Mouse (Mus musculus) limb, embryonic 11.5 days (tissue): ENCODE data around the gene Tmem69. TPM values are rescaled to one million over a fixed set of nuclear protein-coding genes. Genes with fewer than 3 reads are reported as not detected.

Source experiments
- ATAC-seq: fragments of 200-750 bp; cut with Nextera tagmentation; 2 replicates; pipeline ENCODE4 v1.8.0; 2017; ENCODE audit warnings: low read depth; ENCODE audit not compliant: insufficient number of reproducible peaks, low FRiP score, low TSS enrichment
- DNase-seq: peaks from one replicate; pipeline ENCODE4 v3.0.0-alpha.2; 2015; ENCODE audit warnings: low spot score
- H3K27ac ChIP-seq: fragments of 300-500 bp; sonication (generic); replicated peaks from 2 replicates; pipeline ENCODE4 v1.5.1; 2014; ENCODE audit warnings: low read depth, mild to moderate bottlenecking, low read length
- H3K27me3 ChIP-seq: fragments of 300-500 bp; sonication (generic); 2 replicates; pipeline ENCODE4 v1.6.1; 2014; ENCODE audit warnings: mild to moderate bottlenecking, low read length, mixed read lengths; ENCODE audit not compliant: control insufficient read depth, insufficient read depth
- H3K36me3 ChIP-seq: fragments of 300-500 bp; sonication (generic); 2 replicates; pipeline ENCODE4 v1.6.1; 2014; ENCODE audit warnings: mild to moderate bottlenecking, low read length, moderate library complexity, mixed read lengths; ENCODE audit not compliant: control insufficient read depth, insufficient read depth
- H3K4me1 ChIP-seq: fragments of 300-500 bp; sonication (generic); 2 replicates; pipeline ENCODE4 v1.6.1; 2014; ENCODE audit warnings: low read length, mixed read lengths; ENCODE audit not compliant: control insufficient read depth, insufficient read depth
- H3K4me2 ChIP-seq: fragments of 300-500 bp; sonication (generic); 2 replicates; pipeline ENCODE4 v1.6.1; 2014; ENCODE audit warnings: low read depth, mild to moderate bottlenecking, moderate library complexity; ENCODE audit not compliant: severe bottlenecking
- H3K4me3 ChIP-seq: fragments of 300-500 bp; sonication (generic); 2 replicates; pipeline ENCODE4 v1.5.1; 2014; ENCODE audit warnings: low read depth, low read length
- H3K9ac ChIP-seq: fragments of 300-500 bp; sonication (generic); 2 replicates; pipeline ENCODE4 v1.6.1; 2014; ENCODE audit warnings: mild to moderate bottlenecking, low read length
- H3K9me3 ChIP-seq: fragments of 300-500 bp; sonication (generic); 2 replicates; pipeline ENCODE4 v1.6.1; 2016; ENCODE audit warnings: low read length; ENCODE audit not compliant: control insufficient read depth
- WGBS: fragments of 180-500 bp; shearing (Covaris S2); extraction: QIAGEN DNeasy Blood & Tissue Kit; methylation state at CpG from one replicate; pipeline ENCODE4 v1.1.7; 2014; 5-methylcytosine and 5-hydroxymethylcytosine counted together
- polyA plus RNA-seq: library from polyadenylated mRNA; unstranded; fragments of >200 nt; fragmentation: Nextera tagmentation; extraction: Ambion mirVana; gene quantifications from 2 replicates; pipeline ENCODE4 v1.2.1, GENCODE M21; 2014

Tmem69 gene
- polyA plus RNA-seq: 26.6 and 28.2 TPM in 2 replicates

GRCm38 (mm10) chr4:116555413-116556300, at the start of gene Tmem69:
TSS of gene Tmem69 (minus strand) at chr4:116555936.
- H3K27ac ChIP-seq: peak within 1 kb of the TSS; percentile 75
- peak within 1 kb of the TSS; percentile 67 for H3K4me2 ChIP-seq
- no peaks in the 10 kb centered on the region for H3K9me3 ChIP-seq
- ATAC-seq: no peak
- peak; percentile 88 for DNase-seq
- peaks cover 4% of the 10 kb centered on the region; the same call in 1 of the 2 replicates for H3K36me3 ChIP-seq
- 0 out of 2 replicates have a peak, but pooled peaks cover 2% of the 10 kb centered on the region for H3K4me1 ChIP-seq
- 4% methylated on average over 23 of the region's 23 CpGs for WGBS
- peak within 1 kb of the TSS; percentile 56 for H3K9ac ChIP-seq
- no peaks in the 10 kb centered on the region for H3K27me3 ChIP-seq
- peak within 1 kb of the TSS; percentile 91 for H3K4me3 ChIP-seq

DNA sequence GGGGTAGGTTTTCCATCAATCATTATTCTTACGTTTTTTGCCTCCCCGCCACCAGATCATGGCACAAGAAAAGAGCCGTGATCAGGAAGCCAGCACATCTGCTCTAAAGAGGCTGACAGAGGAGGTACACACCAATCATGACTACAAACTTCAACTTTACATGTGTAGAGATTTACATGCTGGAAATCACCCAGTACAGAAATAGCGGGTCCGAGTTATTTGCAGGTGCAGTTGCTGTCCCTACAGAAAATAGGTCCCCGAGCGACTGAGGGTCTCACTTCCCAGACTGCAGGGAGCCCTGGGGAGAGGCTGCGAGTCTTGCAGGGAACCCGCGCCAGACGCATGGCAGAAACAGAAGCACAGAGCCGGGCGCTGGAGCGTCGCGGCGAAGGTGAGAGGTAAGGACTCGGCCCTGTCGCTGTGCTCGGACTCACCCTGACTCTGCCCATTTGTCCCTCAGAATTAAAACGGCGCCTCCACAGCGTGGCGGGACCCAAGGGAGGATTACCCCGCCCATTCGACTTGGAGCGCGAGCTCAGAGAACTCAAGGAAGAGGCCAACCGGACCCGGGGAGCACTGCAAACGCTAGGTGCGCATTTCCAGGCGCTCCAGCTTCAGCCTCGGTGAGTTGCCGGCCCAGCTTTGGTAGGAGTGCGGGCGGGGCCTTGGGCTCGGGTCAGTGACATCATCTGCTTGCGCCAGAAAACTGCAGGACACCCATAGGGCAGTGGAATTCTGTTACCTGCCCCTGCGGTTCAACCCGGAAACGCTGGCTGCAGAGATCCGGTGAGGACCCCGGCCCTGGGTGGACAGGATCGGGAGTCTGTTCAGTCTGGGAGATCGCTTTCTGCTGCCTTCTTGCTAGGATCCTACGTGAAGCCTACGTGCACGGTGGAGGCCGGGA, 41.5 kb upstream of the Tmem69 start:
- peak overlapping the region; percentile 69 for H3K9ac ChIP-seq
- H3K36me3 ChIP-seq: peaks cover 21% of the 10 kb centered on the region
- peak overlapping the region; percentile 52; the same call in 1 of the 2 replicates for H3K27ac ChIP-seq
- H3K9me3 ChIP-seq: no peaks in the 10 kb centered on the region
- ATAC-seq (peak; percentile 89), DNase-seq (peak; percentile 93)
- no peaks in the 10 kb centered on the region for H3K27me3 ChIP-seq
- peak overlapping the region; percentile 57 for H3K4me3 ChIP-seq
- under 1% methylated on average over 50 of the region's 50 CpGs for WGBS
- peaks cover 4% of the 10 kb centered on the region; the same call in 1 of the 2 replicates for H3K4me1 ChIP-seq
- H3K4me2 ChIP-seq: peak overlapping the region; percentile 94

- H3K27me3 ChIP-seq: no peaks in the 10 kb centered on the region
- H3K4me3 ChIP-seq: peak within 1 kb of the TSS; percentile 57
- H3K9ac ChIP-seq: peak within 1 kb of the TSS; percentile 69
- H3K36me3 ChIP-seq: peaks cover 18% of the 10 kb centered on the region
- WGBS: 30% methylated on average over 5 of the region's 5 CpGs
- H3K27ac ChIP-seq: peak within 1 kb of the TSS; percentile 52; the same call in 1 of the 2 replicates
- no peaks in the 10 kb centered on the region for H3K9me3 ChIP-seq
- peak within 1 kb of the TSS; percentile 94 for H3K4me2 ChIP-seq
- H3K4me1 ChIP-seq: peaks cover 4% of the 10 kb centered on the region; the same call in 1 of the 2 replicates
- ATAC-seq: no peak
- DNase-seq: no peak
Observed at GRCm38 (mm10) chr4:116596379-116596778, 40.6 kb upstream of the Tmem69 start, which contains the start of gene Ccdc17. TSS of gene Ccdc17 (plus strand) at chr4:116596654.

DNA sequence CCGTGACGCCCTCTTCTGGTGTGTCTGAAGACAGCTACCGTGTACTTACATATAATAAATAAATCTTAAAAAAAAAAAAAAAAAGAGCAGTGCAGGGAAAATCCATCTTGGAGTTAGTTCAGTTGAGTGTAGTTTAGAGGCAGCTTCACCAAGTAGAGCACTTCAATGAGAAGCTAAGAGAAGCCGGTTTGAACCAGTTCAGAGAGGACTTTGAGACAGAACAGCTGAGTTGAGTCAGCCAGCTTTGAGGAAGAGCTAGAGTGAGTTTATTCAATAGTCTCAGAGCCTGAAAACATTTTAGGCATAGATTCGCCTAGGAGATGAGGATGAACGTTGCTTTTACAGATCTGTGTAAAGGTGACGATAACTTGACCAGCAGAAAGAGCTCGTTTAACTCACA, 40.1 kb upstream of the Tmem69 start:
- peaks cover 4% of the 10 kb centered on the region; the same call in 1 of the 2 replicates for H3K4me1 ChIP-seq
- H3K9me3 ChIP-seq: no peaks in the 10 kb centered on the region
- H3K4me2 ChIP-seq: no peak overlapping the region
- WGBS: 80% methylated on average over 8 of the region's 8 CpGs
- ATAC-seq: no peak
- H3K27ac ChIP-seq: no peak overlapping the region
- DNase-seq: no peak
- H3K27me3 ChIP-seq: no peaks in the 10 kb centered on the region
- no peak overlapping the region for H3K9ac ChIP-seq
- peaks cover 18% of the 10 kb centered on the region for H3K36me3 ChIP-seq
- H3K4me3 ChIP-seq: no peak overlapping the region

GRCm38 (mm10) chr4:116558151-116558882, 2.6 kb upstream of the Tmem69 start:
- H3K4me1 ChIP-seq: 0 out of 2 replicates have a peak, but pooled peaks cover 2% of the 10 kb centered on the region

GRCm38 (mm10) chr4:116557306-116558121, 1.8 kb upstream of the Tmem69 start, which contains the start of gene Gpbp1l1:
TSS of gene Gpbp1l1 (plus strand) at chr4:116557658.
- ATAC-seq (peak; percentile 96), DNase-seq (peak; percentile 98)
- Histone ChIP-seq H3K4me3 (peak within 1 kb of the TSS; percentile 91), H3K4me2 (peak within 1 kb of the TSS; percentile 67), H3K9ac (peak within 1 kb of the TSS; percentile 84), H3K9me3 (no peaks in the 10 kb centered on the region), H3K27me3 (no peaks in the 10 kb centered on the region), H3K4me1 (0 out of 2 replicates have a peak, but pooled peaks cover 2% of the 10 kb centered on the region), H3K36me3 (peaks cover 4% of the 10 kb centered on the region; the same call in 1 of the 2 replicates), H3K27ac (peak within 1 kb of the TSS; percentile 75)
- under 1% methylated on average over 69 of the region's 78 CpGs for WGBS

More at GRCm38 (mm10) chr4:116558151-116558882, 2.6 kb upstream of the Tmem69 start:
- H3K27ac ChIP-seq: peak overlapping the region; percentile 75; the same call in 1 of the 2 replicates
- DNase-seq (peak; percentile 26), ATAC-seq (no peak)
- H3K9ac ChIP-seq: peak overlapping the region; percentile 84
- peak overlapping the region; percentile 91 for H3K4me3 ChIP-seq
- peaks cover 3% of the 10 kb centered on the region; the same call in 1 of the 2 replicates for H3K36me3 ChIP-seq
- no peaks in the 10 kb centered on the region for H3K9me3 ChIP-seq
- H3K27me3 ChIP-seq: no peaks in the 10 kb centered on the region
- H3K4me2 ChIP-seq: peak overlapping the region; percentile 67
- WGBS: 5% methylated on average over 15 of the region's 15 CpGs
